Mouse (Mus musculus) ES-Bruce4 (cell line): ENCODE results near the gene Clasp1. TPM values are rescaled to one million over a fixed set of nuclear protein-coding genes. Genes with fewer than 3 reads are reported as not detected.

Source experiments
- H3K27ac ChIP-seq: 2 replicates; pipeline ENCODE4 v1.5.1; 2012; ENCODE audit warnings: low read length, inconsistent platforms; ENCODE audit not compliant: insufficient read depth
- H3K27me3 ChIP-seq: 2 replicates; pipeline ENCODE4 v1.6.1; 2012; ENCODE audit warnings: mild to moderate bottlenecking, low read length, inconsistent platforms; ENCODE audit not compliant: control insufficient read depth, poor library complexity, insufficient read depth, severe bottlenecking
- H3K36me3 ChIP-seq: 2 replicates; pipeline ENCODE4 v1.6.1; 2012; ENCODE audit warnings: inconsistent platforms, mild to moderate bottlenecking, low read length, moderate library complexity; ENCODE audit not compliant: control insufficient read depth, poor library complexity, insufficient read depth, severe bottlenecking
- H3K4me1 ChIP-seq: one replicate; pipeline ENCODE4 v1.8.1; 2011; ENCODE audit warnings: low read length; ENCODE audit not compliant: control insufficient read depth, insufficient read depth
- H3K4me3 ChIP-seq: 2 replicates; pipeline ENCODE4 v1.5.1; 2011; ENCODE audit warnings: low read depth, mild to moderate bottlenecking, low read length
- H3K9ac ChIP-seq: 2 replicates; pipeline ENCODE4 v1.6.1; 2012; ENCODE audit warnings: low read depth, mild to moderate bottlenecking, inconsistent platforms; ENCODE audit not compliant: poor library complexity, severe bottlenecking
- H3K9me3 ChIP-seq: replicated peaks from 2 replicates; pipeline ENCODE4 v1.6.1; 2012; ENCODE audit warnings: mild to moderate bottlenecking, low read length, inconsistent platforms; ENCODE audit not compliant: control insufficient read depth, poor library complexity, insufficient read depth, severe bottlenecking
- CTCF ChIP-seq: IDR thresholded peaks from one replicate; pipeline ENCODE4 v1.8.1; 2011; ENCODE audit warnings: low read depth, low read length
- EP300 ChIP-seq: IDR thresholded peaks from 2 replicates; pipeline ENCODE4 v1.6.1; 2011; ENCODE audit warnings: low read depth, low read length; ENCODE audit not compliant: insufficient read depth
- POLR2A ChIP-seq: IDR thresholded peaks from one replicate; pipeline ENCODE4 v1.8.1; 2011; ENCODE audit warnings: low read length; ENCODE audit not compliant: insufficient read depth
- polyA plus RNA-seq: library from polyadenylated mRNA; stranded (reverse); fragments of >200 nt; gene quantifications from 2 replicates; pipeline ENCODE4 v1.2.4, GENCODE M21; 2011; ENCODE audit warnings: low read depth; ENCODE audit not compliant: missing spikeins, insufficient read depth, insufficient read length

Gene Clasp1
- polyA plus RNA-seq, 1 experiment: 81.0 TPM

DNA sequence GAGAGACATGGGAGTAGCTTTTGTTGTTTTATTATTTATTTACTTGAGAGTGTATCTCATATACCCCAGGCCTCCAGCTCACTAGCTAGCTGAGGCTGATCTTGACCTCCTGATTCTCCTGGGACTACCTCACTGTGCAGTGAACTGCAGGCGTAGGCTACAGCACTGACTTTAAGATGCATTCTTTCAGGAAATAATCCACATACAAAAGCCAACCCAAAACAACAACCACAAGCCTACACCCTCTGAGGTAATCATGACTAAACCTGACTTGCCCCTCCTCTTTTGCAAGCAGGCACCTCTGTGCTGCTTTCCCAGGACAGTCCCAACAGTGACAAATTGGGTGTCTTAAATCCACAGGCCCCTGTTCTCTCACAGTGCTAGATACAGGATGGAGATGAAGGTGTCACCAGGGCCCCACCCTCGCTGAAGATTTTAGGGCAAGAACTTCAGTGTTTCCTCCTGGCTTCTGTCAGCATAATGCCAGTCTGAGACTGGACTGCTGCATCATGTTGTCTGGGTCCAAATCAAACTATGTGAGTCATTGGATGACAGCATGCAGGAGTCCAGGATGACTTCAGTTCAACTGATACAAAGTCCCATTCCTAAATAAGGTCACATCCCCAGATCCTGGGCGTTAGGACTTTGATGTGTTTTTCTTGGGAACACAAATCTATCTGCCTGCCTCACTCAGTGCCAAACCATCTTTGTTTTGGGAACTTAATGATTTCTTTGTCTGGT, 20.0 kb upstream of the Clasp1 start:
- H3K9ac ChIP-seq: no peak overlapping the region
- TF ChIP-seq EP300 (no peak), CTCF (no peak), POLR2A (no peak)
- H3K27me3 ChIP-seq: no peaks in the 10 kb centered on the region
- no peak overlapping the region for H3K4me3 ChIP-seq
- no peak overlapping the region for H3K27ac ChIP-seq
- no peaks in the 10 kb centered on the region for H3K9me3 ChIP-seq
- no peaks in the 10 kb centered on the region for H3K36me3 ChIP-seq
- H3K4me1 ChIP-seq: no peaks in the 10 kb centered on the region

DNA sequence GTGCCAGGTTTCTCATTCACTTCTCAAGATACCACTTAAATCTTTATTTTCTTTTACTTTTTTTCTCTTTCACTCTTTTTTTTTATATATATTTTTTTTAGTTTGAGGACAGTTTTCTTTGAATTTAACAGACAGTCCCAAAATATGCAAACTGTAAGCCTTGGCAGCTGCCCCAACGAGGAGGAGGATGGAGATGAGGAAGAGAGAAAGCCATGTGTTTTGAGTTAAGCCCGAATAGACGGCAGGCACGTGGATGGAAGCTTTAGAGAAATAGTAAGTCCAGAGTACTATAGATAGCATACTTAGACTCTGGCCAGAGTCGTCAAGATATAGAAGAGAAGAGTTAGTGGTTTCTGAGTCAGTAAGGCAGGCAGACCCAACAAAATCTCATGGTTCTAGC, 11.1 kb upstream of the Clasp1 start:
- TF ChIP-seq EP300 (no peak), POLR2A (no peak), CTCF (no peak)
- Histone ChIP-seq H3K4me1 (no peaks in the 10 kb centered on the region), H3K27me3 (no peaks in the 10 kb centered on the region), H3K9ac (no peak overlapping the region), H3K36me3 (no peaks in the 10 kb centered on the region), H3K4me3 (no peak overlapping the region), H3K27ac (no peak overlapping the region), H3K9me3 (no peaks in the 10 kb centered on the region)

DNA sequence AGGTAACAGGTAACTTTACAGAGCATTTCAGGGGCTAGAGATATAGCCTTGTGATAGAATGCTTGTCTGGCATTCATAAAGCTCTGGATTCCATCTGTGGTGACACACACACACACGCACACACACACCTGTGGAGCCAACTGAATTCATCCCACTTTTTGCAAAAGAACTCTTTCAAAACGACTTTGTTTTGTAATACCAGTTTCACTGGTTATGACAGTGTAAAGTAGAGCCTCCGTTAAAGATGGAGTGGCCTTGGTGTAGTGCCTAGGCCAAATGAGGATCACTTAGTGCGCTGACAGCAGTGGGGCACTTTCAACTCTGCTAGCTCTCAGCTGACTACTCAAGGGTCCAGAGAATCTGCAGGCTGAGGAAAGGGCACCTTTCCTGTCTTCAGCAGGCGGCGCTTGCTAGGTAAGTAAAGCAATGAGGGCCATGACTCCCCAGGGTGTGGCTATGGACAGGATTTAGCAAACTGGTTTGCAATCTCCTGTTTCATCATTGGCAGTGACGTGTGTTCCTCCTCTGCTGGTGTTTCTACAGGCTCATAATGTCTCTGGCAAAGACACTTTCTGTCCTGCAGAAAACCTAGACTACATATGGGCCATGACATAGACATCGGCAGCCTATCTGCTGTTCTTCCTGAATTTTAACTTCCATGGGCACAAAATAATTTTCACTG, 8.6 kb upstream of the Clasp1 start:
- no peak for TF ChIP-seq EP300
- TF ChIP-seq POLR2A: no peak
- TF ChIP-seq CTCF: no peak
- no peaks in the 10 kb centered on the region for H3K27me3 ChIP-seq
- no peak overlapping the region for H3K27ac ChIP-seq
- H3K9me3 ChIP-seq: no peaks in the 10 kb centered on the region
- H3K4me1 ChIP-seq: no peaks in the 10 kb centered on the region
- no peak overlapping the region for H3K4me3 ChIP-seq
- H3K36me3 ChIP-seq: no peaks in the 10 kb centered on the region
- no peak overlapping the region for H3K9ac ChIP-seq

DNA sequence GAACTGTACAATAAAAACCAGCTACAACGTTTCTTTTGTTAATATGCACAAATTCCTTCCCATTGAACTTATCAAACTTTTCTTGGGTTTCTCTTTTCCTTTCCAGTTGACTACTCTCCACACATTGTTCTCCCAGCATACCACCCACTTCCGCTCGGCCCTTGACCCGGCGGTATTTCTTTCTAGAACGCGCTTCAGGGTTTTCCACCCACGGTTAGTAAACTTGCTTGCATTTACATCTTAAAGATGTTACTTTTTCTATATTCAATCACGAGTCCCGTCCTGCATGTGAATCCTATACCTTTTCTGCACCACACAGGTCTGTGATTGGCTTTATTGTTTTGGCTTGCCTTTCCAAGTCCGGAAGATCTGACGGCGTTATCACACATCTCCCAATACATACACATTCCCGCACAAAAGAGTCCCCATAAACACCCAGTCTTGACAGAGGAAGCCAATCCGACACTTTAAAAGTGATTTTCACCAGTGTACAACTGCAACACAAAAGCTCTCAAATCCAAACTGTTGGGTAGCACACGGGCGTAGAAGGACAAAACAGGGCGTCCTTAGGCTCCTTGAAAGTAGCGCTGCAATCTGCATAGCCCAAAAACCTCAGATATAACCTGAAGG, 616 bp upstream of the Clasp1 start:
- Histone ChIP-seq H3K27ac (peak overlapping the region; percentile 75), H3K27me3 (no peaks in the 10 kb centered on the region), H3K9me3 (no peaks in the 10 kb centered on the region), H3K9ac (peak overlapping the region; percentile 85), H3K4me1 (no peaks in the 10 kb centered on the region), H3K4me3 (peak overlapping the region; percentile 99), H3K36me3 (peaks cover 3% of the 10 kb centered on the region; the same call in 1 of the 2 replicates)
- TF ChIP-seq POLR2A (no peak), EP300 (no peak), CTCF (no peak)

DNA sequence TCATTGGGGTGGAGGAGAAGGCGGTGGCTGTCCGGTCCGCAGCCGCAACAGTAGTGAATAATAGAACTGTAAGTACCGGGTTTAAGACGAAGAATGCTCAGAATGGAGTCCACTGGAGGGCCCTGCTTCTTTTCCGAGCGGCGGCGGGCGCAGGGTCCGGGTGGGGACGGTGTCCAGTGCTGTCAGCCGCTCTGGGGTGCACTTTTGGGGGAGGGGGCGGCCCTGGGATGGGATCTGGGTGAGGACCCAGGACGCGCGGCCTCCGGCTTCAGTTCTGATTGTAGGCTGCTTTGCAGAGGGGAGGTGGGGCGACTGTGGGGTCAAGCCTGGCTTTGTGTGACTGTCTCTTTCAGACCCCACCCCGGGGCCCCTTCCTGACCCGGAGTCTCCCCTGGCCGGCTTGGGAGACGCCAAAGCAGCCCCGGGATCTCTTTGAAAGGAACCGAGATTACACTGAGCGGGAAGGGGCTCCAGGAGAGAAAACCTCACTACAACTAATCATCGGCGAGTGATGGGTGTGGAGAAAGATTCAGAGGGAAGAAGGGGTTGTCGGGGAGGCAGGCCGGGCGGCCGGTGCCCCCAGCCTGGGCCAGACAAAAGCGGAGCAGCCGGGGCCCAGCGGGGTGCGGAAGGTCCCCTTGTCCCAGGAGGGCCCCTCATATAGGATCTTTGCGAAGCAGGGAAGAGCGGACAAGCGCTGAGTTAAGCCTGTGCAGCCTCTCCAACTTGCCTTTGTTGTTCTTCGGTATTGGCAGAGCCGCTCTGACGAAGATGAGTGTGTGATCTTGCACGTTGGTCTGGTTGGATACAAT, 802 bp downstream of the Clasp1 start:
- Histone ChIP-seq H3K36me3 (peaks cover 3% of the 10 kb centered on the region; the same call in 1 of the 2 replicates), H3K9me3 (no peaks in the 10 kb centered on the region), H3K9ac (peak overlapping the region; percentile 85), H3K27me3 (no peaks in the 10 kb centered on the region), H3K4me3 (peak overlapping the region; percentile 99), H3K27ac (peak overlapping the region; percentile 40), H3K4me1 (no peaks in the 10 kb centered on the region)
- TF ChIP-seq CTCF (no peak), POLR2A (no peak), EP300 (no peak)
